Mouse (Mus musculus) kidney, adult 2 months (tissue): ENCODE measurements around the gene Olfr561.

Experiments
- CTCF ChIP-seq: fragments of 200-500 bp; conservative IDR thresholded peaks from 2 replicates; pipeline ENCODE4 v1.5.1; 2011; ENCODE audit warnings: low read depth, mild to moderate bottlenecking, control low read depth, low read length, moderate library complexity, mixed read lengths; ENCODE audit not compliant: insufficient read depth, insufficient read length
- POLR2A ChIP-seq: fragments of 200-500 bp; IDR thresholded peaks from one replicate; pipeline ENCODE4 v1.6.1; 2011; ENCODE audit warnings: low read depth, low read length, control low read depth

- no peak for TF ChIP-seq CTCF
- TF ChIP-seq POLR2A: no peak
Observed at GRCm38 (mm10) chr7:102733793-102734192, 37.2 kb upstream of the Olfr561 start.
